Mouse (Mus musculus): ENCODE data around the gene Best2.

GRCm38 (mm10) chr8:84963952-84964351, 50.4 kb downstream of the Best2 start:
- TF ChIP-seq POLR2A (IDR thresholded peaks at IDR 0.05; ENCODE audit: insufficient read depth, low read depth, low read length) (no peak), CTCF (IDR thresholded peaks at IDR 0.05; ENCODE audit: insufficient read depth, low read depth, low read length) (no peak)

All from olfactory bulb, adult 2 months (tissue).